Mouse (Mus musculus) stomach, postnatal 0 days (tissue): ENCODE results near the gene Qprt.

ENCODE experiments used
- CTCF ChIP-seq: IDR thresholded peaks from 2 replicates; pipeline ENCODE4 v1.5.1; 2016; ENCODE audit warnings: antibody characterized with exemption, low read depth, mild to moderate bottlenecking, moderate library complexity
- EP300 ChIP-seq: optimal IDR thresholded peaks from 2 replicates; pipeline ENCODE3; 2016; ENCODE audit warnings: antibody characterized with exemption

DNA sequence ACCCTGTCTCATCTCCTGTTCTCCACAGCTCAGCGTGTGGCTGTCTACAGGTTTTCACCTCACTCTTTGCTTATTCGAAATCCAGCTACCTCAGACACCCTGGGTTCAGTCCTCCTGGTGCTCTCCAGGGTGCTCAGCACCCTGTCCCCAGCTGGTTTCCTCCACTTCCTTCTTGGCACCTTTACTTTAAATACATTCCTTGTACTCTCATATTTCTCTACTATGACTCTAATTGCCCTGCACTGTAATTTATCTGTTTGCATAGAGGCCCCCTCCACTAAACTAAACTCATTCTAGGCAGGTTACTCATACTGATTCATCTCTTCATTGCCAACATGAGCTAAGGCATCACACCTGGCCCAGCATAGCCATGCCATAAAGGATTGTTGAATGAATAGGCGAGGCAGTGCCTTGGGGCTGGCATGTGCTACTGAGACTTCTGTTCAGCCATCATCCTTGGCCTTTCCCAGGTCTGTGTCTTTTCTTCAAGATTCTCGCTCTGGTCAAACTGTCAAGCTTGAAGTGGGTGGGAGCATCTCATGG is 51.1 kb downstream of the Qprt start:
- TF ChIP-seq EP300, result no peak
- TF ChIP-seq CTCF, result no peak
